In the genomic region with DNA sequence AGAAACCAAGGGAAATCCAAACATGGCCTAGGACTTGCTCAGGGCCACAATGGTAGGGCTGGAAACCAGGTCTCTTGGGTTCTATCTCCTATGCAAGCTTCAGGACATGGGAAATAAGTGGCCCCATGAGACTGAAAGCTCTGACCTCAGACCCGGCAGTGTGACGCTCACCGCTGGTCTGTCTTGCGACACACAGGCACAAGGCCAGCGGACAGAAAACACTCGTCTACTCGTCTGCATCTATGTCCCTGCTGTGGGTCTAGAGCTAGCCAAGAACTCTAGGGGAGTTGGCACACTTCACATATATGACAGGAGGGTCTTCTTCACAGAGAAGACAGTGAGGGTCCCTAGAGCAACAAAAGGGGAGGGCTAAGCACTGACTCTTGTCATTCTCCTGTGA, we compare ENCODE assay signal across 8 mouse cellular contexts. TPM values are rescaled to one million over a fixed set of nuclear protein-coding genes. Genes with fewer than 3 reads are reported as not detected.
DNase-seq lines count a peak whose midpoint lies in the region; ATAC-seq and TF ChIP-seq lines count a peak whose summit lies in the region.

No protein-coding gene starts in this region.

- H3K27me3 ChIP-seq in heart, embryonic 13.5 days (replicated peaks) = no peaks in the 10 kb centered on the region
- H3K27me3 ChIP-seq in liver, embryonic 15.5 days = no peaks in the 10 kb centered on the region
- no peaks in the 10 kb centered on the region for H3K27me3 ChIP-seq in myocyte (ENCODE audit: control insufficient read depth, insufficient read depth, insufficient read length)

- H3K4me1 ChIP-seq in heart, embryonic 13.5 days = peaks cover 100% of the 10 kb centered on the region
- H3K4me1 ChIP-seq in liver, embryonic 15.5 days (replicated peaks) = peaks cover 88% of the 10 kb centered on the region

- no peak for TF ChIP-seq POLR2A in myocyte (IDR thresholded peaks at IDR 0.05; ENCODE audit: insufficient read length, low read depth)

- 31% methylated on average over 7 of the region's 7 CpGs for WGBS in heart, embryonic 13.5 days
- 44% methylated on average over 7 of the region's 7 CpGs for WGBS in liver, embryonic 15.5 days (ENCODE audit: insufficient replicate concordance)

- DNase-seq in 3134 (ENCODE audit: extremely low read depth, insufficient read length, low spot score) = peak; percentile 48
- DNase-seq in adrenal gland, adult 2 months = peak; percentile 87
- DNase-seq in Muller cell, postnatal 12 days (ENCODE audit: inconsistent ontology term) = no peak
- DNase-seq in right cerebral cortex, postnatal 14 days = no peak
- no peak for DNase-seq in right cerebral cortex, postnatal 10 days (ENCODE audit: low spot score in 2 of 2)

- peak overlapping the region; percentile 60 for H3K9ac ChIP-seq in heart, embryonic 13.5 days
- no peak overlapping the region for H3K9ac ChIP-seq in liver, embryonic 15.5 days

- H3K27ac ChIP-seq in heart, embryonic 13.5 days (replicated peaks) = peak overlapping the region; percentile 16
- peak overlapping the region; percentile 49 for H3K27ac ChIP-seq in liver, embryonic 15.5 days (replicated peaks)

- H3K79me2 ChIP-seq in myocyte (ENCODE audit: control insufficient read depth, insufficient read depth) = peaks cover 100% of the 10 kb centered on the region

- H3K9me3 ChIP-seq in heart, embryonic 13.5 days = no peaks in the 10 kb centered on the region
- H3K9me3 ChIP-seq in liver, embryonic 15.5 days (replicated peaks) = no peaks in the 10 kb centered on the region

- no peak overlapping the region for H3ac ChIP-seq in myocyte (ENCODE audit: control insufficient read depth, insufficient read length)

- H3K4me2 ChIP-seq in heart, embryonic 13.5 days = peak overlapping the region; percentile 33
- H3K4me2 ChIP-seq in liver, embryonic 15.5 days = peak overlapping the region; percentile 0; the same call in 1 of the 2 replicates
- H3K4me2 ChIP-seq in myocyte (ENCODE audit: low read depth) = no peak overlapping the region

- H3K4me3 ChIP-seq in heart, embryonic 13.5 days = no peak overlapping the region
- H3K4me3 ChIP-seq in liver, embryonic 15.5 days (replicated peaks) = no peak overlapping the region
- no peak overlapping the region for H3K4me3 ChIP-seq in myocyte

- ATAC-seq in heart, embryonic 13.5 days (ENCODE audit: extremely low read depth, insufficient number of reproducible peaks, low FRiP score, low TSS enrichment) = no peak
- ATAC-seq in liver, embryonic 15.5 days (ENCODE audit: insufficient read depth) = peak; percentile 20; the same call in 1 of the 2 replicates

- H3K36me3 ChIP-seq in heart, embryonic 13.5 days = no peaks in the 10 kb centered on the region
- H3K36me3 ChIP-seq in liver, embryonic 15.5 days (replicated peaks) = no peaks in the 10 kb centered on the region
- no peaks in the 10 kb centered on the region for H3K36me3 ChIP-seq in myocyte (ENCODE audit: control insufficient read depth, insufficient read depth)

TF ChIP-seq in myocyte, 11 proteins besides CTCF, POLR2A, EP300 and RAD21:
- TF ChIP-seq POLR2AphosphoS2 (IDR thresholded peaks at IDR 0.05; ENCODE audit: insufficient read length, low read depth) = no peak
- TF ChIP-seq REST (IDR thresholded peaks at IDR 0.05; ENCODE audit: insufficient read depth, insufficient read length) = no peak
- peak; percentile 62 for TF ChIP-seq CEBPB (IDR thresholded peaks at IDR 0.05; ENCODE audit: insufficient read depth, poor library complexity, severe bottlenecking)
- TF ChIP-seq MAX (IDR thresholded peaks at IDR 0.05; ENCODE audit: low read depth) = no peak

RNA-seq across cellular contexts. Expression of gene Mapkapk2, which starts 10.7 kb away (rescaled TPM):
- total RNA-seq in adrenal gland, adult 2 months (2021) = 100 to 1,000 TPM; 161 to 176 TPM
- 130 and 132 TPM in 2 replicates for polyA plus RNA-seq in adrenal gland, adult 2 months (2012; rRNA removed)
- 60.0 and 62.0 TPM in 2 replicates for polyA plus RNA-seq in heart, embryonic 13.5 days (2015; fragmentation: Nextera tagmentation; extraction: Ambion mirVana)
- 13.0 and 15.7 TPM in 2 replicates for polyA plus RNA-seq in liver, embryonic 15.5 days (2015; fragmentation: Nextera tagmentation; extraction: Ambion mirVana)
- 123 TPM for polyA plus RNA-seq in myocyte (2012; fragmentation: generic; extraction: Trizol)

RNA-seq across cellular contexts. Expression of gene Dyrk3, which starts 51.2 kb away (rescaled TPM):
- total RNA-seq in adrenal gland, adult 2 months (2021) = 1 to 10 TPM; 5.6 to 7.3 TPM
- 2.3 and 3.2 TPM in 2 replicates for polyA plus RNA-seq in adrenal gland, adult 2 months (2012; rRNA removed)
- polyA plus RNA-seq in heart, embryonic 13.5 days (2015; fragmentation: Nextera tagmentation; extraction: Ambion mirVana) = 3.2 and 4.5 TPM in 2 replicates
- polyA plus RNA-seq in liver, embryonic 15.5 days (2015; fragmentation: Nextera tagmentation; extraction: Ambion mirVana) = 16.6 and 18.3 TPM in 2 replicates
- 2.7 TPM for polyA plus RNA-seq in myocyte (2012; fragmentation: generic; extraction: Trizol)

Comparison
In these comparisons a context has a peak if more than half of its experiments do, and no peak if none do; other contexts are left out.
1. DNase-seq: peak in 3134 (single experiment) and adrenal gland, adult 2 months (single experiment); none in Muller cell, postnatal 12 days (single experiment), right cerebral cortex, postnatal 14 days (single experiment) and right cerebral cortex, postnatal 10 days (0 of 2).